Comparison of ENCODE assay signal across 8 mouse cellular contexts in genomic region chr3:65391222-65391783, GRCm38 (mm10). TPM values are rescaled to one million over a fixed set of nuclear protein-coding genes. Genes with fewer than 3 reads are reported as not detected.
DNase-seq lines count a peak whose midpoint lies in the region; ATAC-seq and TF ChIP-seq lines count a peak whose summit lies in the region.

No protein-coding gene starts in this region.

- peak overlapping the region; percentile 89 for H3K4me3 ChIP-seq in kidney, adult 2 months (ENCODE audit: insufficient read depth, low read depth, low read length)
- peak overlapping the region; percentile 79 for H3K4me3 ChIP-seq in hindbrain, embryonic 14.5 days (replicated peaks; ENCODE audit: low read length)
- H3K4me3 ChIP-seq in midbrain, embryonic 14.5 days (replicated peaks; ENCODE audit: low read depth, low read length), result peak overlapping the region; percentile 79

- peaks cover 3% of the 10 kb centered on the region; the same call in 1 of the 2 replicates for H3K4me1 ChIP-seq in kidney, adult 2 months (ENCODE audit: control insufficient read depth, insufficient read depth, low read length)
- H3K4me1 ChIP-seq in hindbrain, embryonic 14.5 days (replicated peaks; ENCODE audit: control insufficient read depth, insufficient read depth, low read length), result peaks cover 7% of the 10 kb centered on the region
- peaks cover 8% of the 10 kb centered on the region for H3K4me1 ChIP-seq in midbrain, embryonic 14.5 days (ENCODE audit: control insufficient read depth, insufficient read depth, low read length)

- H3K27me3 ChIP-seq in kidney, adult 2 months (replicated peaks; ENCODE audit: control insufficient read depth, insufficient read depth, low read length), result no peaks in the 10 kb centered on the region
- H3K27me3 ChIP-seq in hindbrain, embryonic 14.5 days (ENCODE audit: control insufficient read depth, insufficient read depth, low read length), result no peaks in the 10 kb centered on the region
- H3K27me3 ChIP-seq in midbrain, embryonic 14.5 days (ENCODE audit: control insufficient read depth, insufficient read depth, low read length), result no peaks in the 10 kb centered on the region

- peak overlapping the region; percentile 72 for H3K9ac ChIP-seq in hindbrain, embryonic 14.5 days
- peak overlapping the region; percentile 91 for H3K9ac ChIP-seq in midbrain, embryonic 14.5 days (replicated peaks; ENCODE audit: low read length)

- H3K4me2 ChIP-seq in hindbrain, embryonic 14.5 days (replicated peaks), result peak overlapping the region; percentile 79
- peak overlapping the region; percentile 79 for H3K4me2 ChIP-seq in midbrain, embryonic 14.5 days (ENCODE audit: low read length)

- TF ChIP-seq CTCF in kidney, adult 2 months (conservative IDR thresholded peaks at IDR 0.05; ENCODE audit: insufficient read depth, insufficient read length, low read depth, low read length), result no peak
- TF ChIP-seq CTCF in brain, embryonic 14.5 days (IDR thresholded peaks at IDR 0.05; ENCODE audit: borderline replicate concordance, extremely low read depth, insufficient read depth, insufficient read length), result no peak

- no peak for TF ChIP-seq POLR2A in kidney, adult 2 months (IDR thresholded peaks at IDR 0.05; ENCODE audit: low read depth, low read length)
- TF ChIP-seq POLR2A in brain, embryonic 14.5 days (IDR thresholded peaks at IDR 0.05; ENCODE audit: borderline replicate concordance, extremely low read depth, insufficient read depth, insufficient read length, poor library complexity, severe bottlenecking), result no peak

- no peak for ATAC-seq in hindbrain, embryonic 14.5 days (ENCODE audit: low FRiP score)
- ATAC-seq in midbrain, embryonic 14.5 days (ENCODE audit: low FRiP score, low TSS enrichment), result no peak

- no peak overlapping the region; the same call in 1 of the 2 replicates for H3K27ac ChIP-seq in kidney, adult 2 months (ENCODE audit: insufficient read depth, low read depth, low read length)
- H3K27ac ChIP-seq in hindbrain, embryonic 14.5 days, result peak overlapping the region; percentile 83; the same call in 1 of the 2 replicates
- peak overlapping the region; percentile 90; the same call in 1 of the 2 replicates for H3K27ac ChIP-seq in midbrain, embryonic 14.5 days (replicated peaks; ENCODE audit: low read depth, low read length)

- DNase-seq in kidney, adult 2 months, result no peak
- no peak for DNase-seq in kidney, postnatal 14 days
- peak; percentile 1 for DNase-seq in brain, embryonic 14.5 days (ENCODE audit: low read depth)
- no peak for DNase-seq in hindbrain, embryonic 14.5 days (ENCODE audit: low spot score)
- DNase-seq in midbrain, embryonic 14.5 days, result no peak
- no peak for DNase-seq in right cerebral cortex, postnatal 25 days
- DNase-seq in spleen, postnatal 4 days (ENCODE audit: low spot score in 2 of 2), result no peak
- DNase-seq in frontal cortex, postnatal 25 days (ENCODE audit: low spot score in 2 of 2), result no peak

- 20% methylated on average over 6 of the region's 6 CpGs for WGBS in kidney, adult 2 months
- 41% methylated on average over 6 of the region's 6 CpGs for WGBS in hindbrain, embryonic 14.5 days
- WGBS in midbrain, embryonic 14.5 days, result 47% methylated on average over 6 of the region's 6 CpGs

- H3K36me3 ChIP-seq in kidney, adult 2 months (ENCODE audit: control insufficient read depth, insufficient read depth, low read length), result peaks cover 7% of the 10 kb centered on the region
- peaks cover 41% of the 10 kb centered on the region for H3K36me3 ChIP-seq in hindbrain, embryonic 14.5 days (replicated peaks; ENCODE audit: control insufficient read depth, insufficient read depth)
- H3K36me3 ChIP-seq in midbrain, embryonic 14.5 days (ENCODE audit: control insufficient read depth, insufficient read depth, low read length), result peaks cover 38% of the 10 kb centered on the region

- H3K9me3 ChIP-seq in hindbrain, embryonic 14.5 days (ENCODE audit: control insufficient read depth, low read length), result no peaks in the 10 kb centered on the region
- H3K9me3 ChIP-seq in midbrain, embryonic 14.5 days (ENCODE audit: control insufficient read depth, low read length), result no peaks in the 10 kb centered on the region

RNA-seq across cellular contexts. Expression of gene Ssr3, which starts 1.1 kb away (rescaled TPM):
- polyA plus RNA-seq in kidney, adult 2 months (2012; rRNA removed), result 65.2 and 80.8 TPM in 2 replicates
- 125 and 138 TPM in 2 replicates for polyA plus RNA-seq in brain, embryonic 14.5 days (2012; rRNA removed)
- 193 and 215 TPM in 2 replicates for polyA plus RNA-seq in hindbrain, embryonic 14.5 days (2014; fragmentation: Nextera tagmentation; extraction: Ambion mirVana)
- 169 and 212 TPM in 2 replicates for polyA plus RNA-seq in midbrain, embryonic 14.5 days (2014; fragmentation: Nextera tagmentation; extraction: Ambion mirVana)
